Mouse (Mus musculus): Measurements from ENCODE around the gene Itgb4. TPM values are rescaled to one million over a fixed set of nuclear protein-coding genes. Genes with fewer than 3 reads are reported as not detected.

Gene Itgb4
- polyA plus RNA-seq, 1 experiment from 2014 or later, result 1.8 TPM

DNA sequence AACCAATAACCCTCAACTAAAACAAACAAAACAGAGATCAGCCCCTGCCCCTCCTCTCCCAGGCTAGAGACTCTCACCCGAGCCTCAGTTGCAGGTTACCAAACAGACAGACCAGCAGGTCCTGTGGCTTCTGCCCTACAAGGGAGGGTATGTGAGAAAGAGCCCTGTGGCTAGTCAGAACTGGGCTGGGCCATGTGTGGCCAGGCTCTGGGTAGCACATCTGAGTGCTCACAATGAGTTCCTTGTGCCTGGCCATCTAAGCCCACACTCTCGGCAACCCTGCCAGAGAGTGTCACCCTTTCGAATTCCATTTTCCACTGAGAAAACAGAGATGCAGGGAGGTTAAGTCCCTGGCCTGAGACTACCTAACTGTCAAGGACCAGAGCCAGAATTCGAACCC lies 17.6 kb downstream of the Itgb4 start:
- no peaks in the 10 kb centered on the region for H3K36me3 ChIP-seq (ENCODE audit: control insufficient read depth, insufficient read depth, low read length)
- no peak for ATAC-seq
- WGBS, result 65% methylated on average over 4 of the region's 4 CpGs
- no peak overlapping the region for H3K9ac ChIP-seq (ENCODE audit: low read depth, low read length)
- 0 out of 2 replicates have a peak, but pooled peaks cover 3% of the 10 kb centered on the region for H3K27me3 ChIP-seq (replicated peaks; ENCODE audit: control insufficient read depth, insufficient read depth, low read length)
- H3K9me3 ChIP-seq (ENCODE audit: control insufficient read depth, low read length), result no peaks in the 10 kb centered on the region
- no peak overlapping the region for H3K4me2 ChIP-seq (ENCODE audit: low read length)
- no peak overlapping the region for H3K27ac ChIP-seq (ENCODE audit: low read depth, low read length)
- H3K4me3 ChIP-seq (ENCODE audit: low read length), result no peak overlapping the region
- H3K4me1 ChIP-seq (ENCODE audit: control insufficient read depth, insufficient read depth, low read depth, low read length), result no peaks in the 10 kb centered on the region

DNA sequence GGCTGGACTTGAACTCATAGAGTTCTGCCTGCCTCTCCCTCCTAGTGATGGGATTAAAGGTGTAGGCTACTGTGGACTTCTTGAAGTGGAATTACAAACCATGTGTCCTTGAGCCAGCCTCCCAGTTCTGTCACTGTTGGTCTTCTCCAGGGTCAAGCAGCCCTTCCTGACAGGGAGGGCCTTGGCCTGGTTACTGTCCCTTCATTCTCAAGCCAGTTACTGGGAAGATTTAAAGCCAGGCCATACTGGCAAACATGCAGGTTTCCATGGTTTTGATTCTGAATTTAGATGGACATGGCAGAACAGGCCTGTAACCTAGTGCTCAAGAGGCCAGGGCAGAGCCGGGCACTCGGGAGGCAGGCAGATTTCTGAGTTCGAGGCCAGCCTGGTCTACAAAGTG lies 20.7 kb downstream of the Itgb4 start:
- WGBS, result 91% methylated on average over 3 of the region's 3 CpGs
- H3K4me3 ChIP-seq (ENCODE audit: low read length), result no peak overlapping the region
- no peaks in the 10 kb centered on the region for H3K9me3 ChIP-seq (ENCODE audit: control insufficient read depth, low read length)
- no peak for ATAC-seq
- H3K27ac ChIP-seq (ENCODE audit: low read depth, low read length), result no peak overlapping the region
- H3K27me3 ChIP-seq (replicated peaks; ENCODE audit: control insufficient read depth, insufficient read depth, low read length), result no peaks in the 10 kb centered on the region
- no peaks in the 10 kb centered on the region for H3K4me1 ChIP-seq (ENCODE audit: control insufficient read depth, insufficient read depth, low read depth, low read length)
- H3K9ac ChIP-seq (ENCODE audit: low read depth, low read length), result no peak overlapping the region
- no peaks in the 10 kb centered on the region for H3K36me3 ChIP-seq (ENCODE audit: control insufficient read depth, insufficient read depth, low read length)
- no peak overlapping the region for H3K4me2 ChIP-seq (ENCODE audit: low read length)

DNA sequence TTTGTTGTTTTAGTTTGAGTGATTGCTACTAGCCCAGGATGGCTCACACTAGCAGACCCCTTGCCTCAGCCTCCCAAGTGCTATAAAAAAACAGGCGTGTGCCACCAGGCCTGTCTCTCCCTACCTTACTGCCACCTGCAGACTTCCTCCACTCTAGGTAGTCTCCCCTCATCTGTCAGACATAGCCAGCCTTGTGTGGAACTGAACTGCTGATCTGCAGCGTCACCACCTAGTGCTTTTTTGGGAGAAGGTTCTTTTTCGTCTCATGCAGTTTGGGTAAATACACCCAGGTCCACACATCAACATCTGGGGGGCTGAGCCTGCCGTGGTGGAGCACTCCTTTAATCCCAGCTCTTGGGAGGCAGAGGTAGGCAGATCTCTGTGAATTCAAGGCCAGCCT lies 22.5 kb downstream of the Itgb4 start:
- WGBS, result 81% methylated on average over 4 of the region's 4 CpGs
- Histone ChIP-seq H3K9ac (ENCODE audit: low read depth, low read length) (no peak overlapping the region), H3K4me3 (ENCODE audit: low read length) (no peak overlapping the region), H3K4me2 (ENCODE audit: low read length) (no peak overlapping the region), H3K4me1 (ENCODE audit: control insufficient read depth, insufficient read depth, low read depth, low read length) (no peaks in the 10 kb centered on the region), H3K9me3 (ENCODE audit: control insufficient read depth, low read length) (no peaks in the 10 kb centered on the region), H3K27ac (ENCODE audit: low read depth, low read length) (no peak overlapping the region), H3K36me3 (ENCODE audit: control insufficient read depth, insufficient read depth, low read length) (no peaks in the 10 kb centered on the region), H3K27me3 (replicated peaks; ENCODE audit: control insufficient read depth, insufficient read depth, low read length) (no peaks in the 10 kb centered on the region)
- ATAC-seq, result no peak

DNA sequence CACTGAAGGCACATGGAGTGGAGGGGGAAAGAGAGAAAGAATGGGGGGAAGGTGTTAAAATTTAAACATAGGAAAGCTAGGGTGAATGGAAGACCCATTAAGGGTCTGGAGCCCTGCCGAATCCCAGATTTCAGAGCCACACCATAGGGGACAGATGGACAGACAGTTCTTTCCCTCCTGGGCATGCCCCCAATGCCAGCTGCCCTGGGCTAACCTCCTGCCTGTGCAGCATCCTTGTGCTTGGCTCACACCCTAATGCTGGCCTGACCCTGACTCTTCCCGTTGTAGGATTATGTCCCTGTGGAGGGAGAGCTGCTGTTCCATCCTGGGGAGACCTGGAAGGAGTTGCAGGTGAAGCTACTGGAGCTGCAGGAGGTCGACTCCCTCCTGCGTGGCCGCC lies 23.2 kb downstream of the Itgb4 start:
- WGBS, result 61% methylated on average over 5 of the region's 5 CpGs
- Histone ChIP-seq H3K27ac (ENCODE audit: low read depth, low read length) (no peak overlapping the region), H3K4me3 (ENCODE audit: low read length) (no peak overlapping the region), H3K4me2 (ENCODE audit: low read length) (no peak overlapping the region), H3K4me1 (ENCODE audit: control insufficient read depth, insufficient read depth, low read depth, low read length) (no peaks in the 10 kb centered on the region), H3K9me3 (ENCODE audit: control insufficient read depth, low read length) (no peaks in the 10 kb centered on the region), H3K9ac (ENCODE audit: low read depth, low read length) (no peak overlapping the region), H3K27me3 (replicated peaks; ENCODE audit: control insufficient read depth, insufficient read depth, low read length) (no peaks in the 10 kb centered on the region), H3K36me3 (ENCODE audit: control insufficient read depth, insufficient read depth, low read length) (no peaks in the 10 kb centered on the region)
- ATAC-seq, result no peak

DNA sequence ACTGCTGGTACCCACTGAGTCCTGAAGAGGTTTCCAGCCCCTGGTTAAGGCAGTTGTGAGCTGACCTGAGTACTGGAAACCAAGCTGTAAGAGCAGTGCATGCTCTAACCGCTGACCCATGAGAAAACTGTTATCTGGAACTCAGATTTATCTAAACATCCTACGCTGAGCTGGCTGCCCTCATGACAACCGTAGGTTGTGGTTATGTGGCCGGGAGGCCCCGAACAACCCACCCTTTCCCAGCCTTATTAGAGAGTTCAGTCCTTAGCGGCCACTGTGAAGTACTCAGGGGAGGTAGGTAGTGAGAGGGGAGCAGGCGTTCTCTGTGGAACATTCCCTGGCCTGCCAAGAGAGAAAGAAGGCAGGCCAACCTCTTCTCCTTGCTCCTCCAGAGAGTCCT lies 24.5 kb downstream of the Itgb4 start:
- H3K36me3 ChIP-seq (ENCODE audit: control insufficient read depth, insufficient read depth, low read length), result no peaks in the 10 kb centered on the region
- no peaks in the 10 kb centered on the region for H3K4me1 ChIP-seq (ENCODE audit: control insufficient read depth, insufficient read depth, low read depth, low read length)
- H3K4me2 ChIP-seq (ENCODE audit: low read length), result no peak overlapping the region
- no peaks in the 10 kb centered on the region for H3K9me3 ChIP-seq (ENCODE audit: control insufficient read depth, low read length)
- ATAC-seq, result no peak
- 89% methylated on average over 7 of the region's 7 CpGs for WGBS
- H3K4me3 ChIP-seq (ENCODE audit: low read length), result no peak overlapping the region
- H3K27me3 ChIP-seq (replicated peaks; ENCODE audit: control insufficient read depth, insufficient read depth, low read length), result no peaks in the 10 kb centered on the region
- no peak overlapping the region for H3K27ac ChIP-seq (ENCODE audit: low read depth, low read length)
- H3K9ac ChIP-seq (ENCODE audit: low read depth, low read length), result no peak overlapping the region

DNA sequence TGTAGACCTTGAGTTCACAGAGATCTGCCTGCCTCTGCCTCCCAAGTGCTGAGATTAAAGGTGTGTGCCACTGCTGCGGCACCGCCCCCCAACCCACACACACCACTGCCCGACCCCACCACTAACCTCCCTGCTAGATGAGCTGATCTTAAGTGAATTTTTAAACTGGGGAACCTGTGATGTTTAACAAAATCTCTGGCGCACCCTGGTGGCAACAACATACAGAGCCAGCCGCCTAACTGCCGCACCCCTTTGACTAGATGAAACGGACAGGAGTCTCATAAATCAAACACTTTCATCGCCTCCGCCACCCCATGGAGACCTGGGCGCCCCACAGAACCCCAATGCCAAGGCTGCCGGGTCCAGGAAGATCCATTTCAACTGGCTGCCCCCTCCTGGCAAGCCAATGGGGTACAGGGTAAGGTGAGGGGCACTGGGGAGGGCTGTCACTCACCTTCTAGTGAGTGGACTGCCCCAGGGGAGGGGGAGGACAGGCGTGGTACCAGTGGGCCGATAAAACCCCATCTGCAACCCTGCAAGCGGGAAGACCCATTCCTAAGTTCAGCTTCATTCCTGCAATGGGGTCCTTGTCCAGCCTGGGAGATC lies 25.1 kb downstream of the Itgb4 start:
- Histone ChIP-seq H3K9ac (ENCODE audit: low read depth, low read length) (no peak overlapping the region), H3K36me3 (ENCODE audit: control insufficient read depth, insufficient read depth, low read length) (no peaks in the 10 kb centered on the region), H3K27ac (ENCODE audit: low read depth, low read length) (no peak overlapping the region), H3K9me3 (ENCODE audit: control insufficient read depth, low read length) (no peaks in the 10 kb centered on the region), H3K4me1 (ENCODE audit: control insufficient read depth, insufficient read depth, low read depth, low read length) (peaks cover 3% of the 10 kb centered on the region; the same call in 1 of the 2 replicates), H3K4me3 (ENCODE audit: low read length) (no peak overlapping the region), H3K4me2 (ENCODE audit: low read length) (peak overlapping the region; percentile 27; the same call in 1 of the 2 replicates), H3K27me3 (replicated peaks; ENCODE audit: control insufficient read depth, insufficient read depth, low read length) (no peaks in the 10 kb centered on the region)
- WGBS, result 18% methylated on average over 14 of the region's 14 CpGs
- no peak for ATAC-seq

DNA sequence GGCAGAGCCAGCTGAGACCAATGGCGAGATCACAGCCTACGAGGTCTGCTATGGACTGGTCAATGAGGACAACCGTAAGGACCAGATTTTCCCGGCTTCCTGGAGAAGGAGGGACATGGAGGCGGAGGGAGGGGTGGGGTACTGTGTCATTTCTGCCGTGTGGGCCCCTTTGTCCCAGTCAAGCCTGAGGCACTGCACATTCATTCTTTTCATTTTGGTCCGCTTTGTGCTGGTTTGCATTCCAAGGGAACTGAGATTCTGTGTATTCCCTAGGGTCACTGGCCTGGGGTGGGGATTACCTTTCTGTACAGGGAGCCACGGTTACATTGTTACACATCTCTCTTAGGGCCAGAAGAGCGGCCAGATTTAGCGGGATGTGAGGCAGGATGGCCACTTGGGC lies 26.1 kb downstream of the Itgb4 start:
- no peak overlapping the region for H3K4me2 ChIP-seq (ENCODE audit: low read length)
- ATAC-seq, result no peak
- no peaks in the 10 kb centered on the region for H3K27me3 ChIP-seq (replicated peaks; ENCODE audit: control insufficient read depth, insufficient read depth, low read length)
- no peak overlapping the region for H3K27ac ChIP-seq (ENCODE audit: low read depth, low read length)
- H3K9me3 ChIP-seq (ENCODE audit: control insufficient read depth, low read length), result no peaks in the 10 kb centered on the region
- no peak overlapping the region for H3K9ac ChIP-seq (ENCODE audit: low read depth, low read length)
- H3K4me3 ChIP-seq (ENCODE audit: low read length), result no peak overlapping the region
- H3K4me1 ChIP-seq (ENCODE audit: control insufficient read depth, insufficient read depth, low read depth, low read length), result peaks cover 12% of the 10 kb centered on the region
- WGBS, result 34% methylated on average over 10 of the region's 10 CpGs
- H3K36me3 ChIP-seq (ENCODE audit: control insufficient read depth, insufficient read depth, low read length), result no peaks in the 10 kb centered on the region

DNA sequence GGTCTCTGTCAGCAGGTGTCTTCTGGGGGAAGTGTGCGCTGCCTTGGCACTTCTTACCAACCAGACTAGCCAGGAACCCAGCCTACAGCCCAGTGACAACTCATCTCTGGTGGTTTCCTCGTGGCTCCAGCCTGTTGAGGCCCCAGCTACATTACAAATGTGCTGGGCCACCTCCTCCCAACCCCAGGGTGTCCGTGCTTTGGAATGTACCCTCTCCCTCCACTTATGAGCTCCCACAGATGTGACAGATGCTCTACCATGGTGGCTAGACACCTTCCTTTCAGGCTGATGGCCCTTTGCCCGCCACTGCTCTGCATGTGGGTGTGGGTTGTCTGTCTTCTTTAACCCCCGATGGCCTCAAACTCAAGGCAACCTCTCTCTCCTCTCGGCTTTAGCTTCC lies 27.2 kb downstream of the Itgb4 start:
- Histone ChIP-seq H3K27me3 (replicated peaks; ENCODE audit: control insufficient read depth, insufficient read depth, low read length) (no peaks in the 10 kb centered on the region), H3K9ac (ENCODE audit: low read depth, low read length) (no peak overlapping the region), H3K4me3 (ENCODE audit: low read length) (no peak overlapping the region), H3K36me3 (ENCODE audit: control insufficient read depth, insufficient read depth, low read length) (no peaks in the 10 kb centered on the region), H3K4me2 (ENCODE audit: low read length) (no peak overlapping the region), H3K4me1 (ENCODE audit: control insufficient read depth, insufficient read depth, low read depth, low read length) (peaks cover 12% of the 10 kb centered on the region), H3K27ac (ENCODE audit: low read depth, low read length) (no peak overlapping the region), H3K9me3 (ENCODE audit: control insufficient read depth, low read length) (no peaks in the 10 kb centered on the region)
- WGBS, result 71% methylated on average over 6 of the region's 6 CpGs
- no peak for ATAC-seq

DNA sequence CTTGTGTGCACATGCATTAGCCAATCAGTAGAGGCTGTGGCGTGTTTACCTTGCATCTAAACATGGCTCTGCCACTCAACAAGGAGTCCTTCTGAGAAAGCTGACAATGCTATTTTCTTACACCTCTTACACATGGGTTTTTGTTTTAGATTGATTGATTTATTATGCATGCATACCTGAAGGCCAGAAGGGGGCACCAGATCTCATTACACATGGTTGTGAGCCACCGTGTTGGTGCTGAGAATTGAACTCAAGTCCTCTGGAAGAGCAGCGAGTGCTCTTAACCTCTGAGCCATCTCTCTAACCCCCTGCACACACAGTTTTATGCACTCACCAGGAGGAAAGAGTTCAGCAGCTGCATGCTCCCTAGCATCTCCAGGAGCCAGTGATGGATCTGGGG lies 28.4 kb downstream of the Itgb4 start:
- no peak overlapping the region for H3K4me2 ChIP-seq (ENCODE audit: low read length)
- peaks cover 12% of the 10 kb centered on the region for H3K4me1 ChIP-seq (ENCODE audit: control insufficient read depth, insufficient read depth, low read depth, low read length)
- H3K27ac ChIP-seq (ENCODE audit: low read depth, low read length), result no peak overlapping the region
- no peak for ATAC-seq
- WGBS, result 89% methylated on average over 3 of the region's 3 CpGs
- H3K4me3 ChIP-seq (ENCODE audit: low read length), result no peak overlapping the region
- no peak overlapping the region for H3K9ac ChIP-seq (ENCODE audit: low read depth, low read length)
- H3K36me3 ChIP-seq (ENCODE audit: control insufficient read depth, insufficient read depth, low read length), result no peaks in the 10 kb centered on the region; the same call in 1 of the 2 replicates
- H3K9me3 ChIP-seq (ENCODE audit: control insufficient read depth, low read length), result no peaks in the 10 kb centered on the region
- H3K27me3 ChIP-seq (replicated peaks; ENCODE audit: control insufficient read depth, insufficient read depth, low read length), result no peaks in the 10 kb centered on the region
